Mouse (Mus musculus) testis, adult 2 months (tissue): Measurements from ENCODE around the gene Jag2. TPM values are rescaled to one million over a fixed set of nuclear protein-coding genes. Genes with fewer than 3 reads are reported as not detected.

ENCODE experiments used
- H3K27ac ChIP-seq: fragments of 200-500 bp; 2 replicates; pipeline ENCODE4 v1.5.1; 2012; ENCODE audit warnings: low read depth, low read length; ENCODE audit not compliant: control insufficient read depth, insufficient read depth
- H3K27me3 ChIP-seq: fragments of 200-500 bp; 2 replicates; pipeline ENCODE4 v1.6.1; 2012; ENCODE audit warnings: mild to moderate bottlenecking, low read length, moderate library complexity; ENCODE audit not compliant: control insufficient read depth, insufficient read depth
- H3K36me3 ChIP-seq: fragments of 200-500 bp; 2 replicates; pipeline ENCODE4 v1.6.1; 2012; ENCODE audit warnings: mild to moderate bottlenecking, low read length; ENCODE audit not compliant: control insufficient read depth, insufficient read depth
- H3K4me1 ChIP-seq: fragments of 200-500 bp; 2 replicates; pipeline ENCODE4 v1.6.1; 2012; ENCODE audit warnings: low read length; ENCODE audit not compliant: control insufficient read depth, insufficient read depth
- H3K4me3 ChIP-seq: fragments of 200-500 bp; 2 replicates; pipeline ENCODE4 v1.5.1; 2012; ENCODE audit warnings: low read depth, mild to moderate bottlenecking, low read length, moderate library complexity, mixed read lengths; ENCODE audit not compliant: control insufficient read depth
- CTCF ChIP-seq: fragments of 200-500 bp; IDR thresholded peaks from 2 replicates; pipeline ENCODE4 v1.5.1; 2012; ENCODE audit warnings: low read depth, mild to moderate bottlenecking, inconsistent platforms, low read length, moderate library complexity; ENCODE audit not compliant: control insufficient read depth, insufficient read depth, insufficient replicate concordance
- POLR2A ChIP-seq: fragments of 200-500 bp; IDR thresholded peaks from 2 replicates; pipeline ENCODE4 v1.6.1; 2012; ENCODE audit warnings: low read depth, mild to moderate bottlenecking, inconsistent platforms, low read length, moderate library complexity; ENCODE audit not compliant: control insufficient read depth
- polyA plus RNA-seq: library from polyadenylated mRNA; depleted of rRNA; stranded (reverse); fragments of >200 nt; gene quantifications from 2 replicates; pipeline ENCODE4 v1.2.3, GENCODE M21; 2012

Gene Jag2
- polyA plus RNA-seq, 1 experiment: 10.9 TPM

DNA sequence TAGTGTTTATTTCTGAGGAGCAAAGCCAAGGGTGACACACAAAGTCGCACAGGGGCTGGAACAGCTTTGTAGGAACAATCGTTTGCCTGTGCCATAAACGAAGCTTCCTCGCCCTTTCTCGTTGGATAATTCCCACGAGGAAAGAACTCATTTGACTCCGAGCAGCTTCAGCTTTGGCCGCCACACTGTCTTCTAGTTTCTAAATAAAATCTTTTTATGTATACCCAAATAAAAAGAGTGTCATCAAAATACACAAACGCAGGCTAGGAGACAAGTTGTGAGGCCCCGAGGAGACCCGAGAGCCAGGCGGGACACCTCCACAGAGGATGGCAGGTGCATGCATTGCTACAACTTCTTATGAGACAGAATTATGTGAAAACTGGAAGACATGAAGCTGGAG, 31.2 kb downstream of the Jag2 start:
- Histone ChIP-seq H3K36me3 (no peaks in the 10 kb centered on the region), H3K27ac (no peak overlapping the region), H3K4me1 (no peaks in the 10 kb centered on the region; the same call in 1 of the 2 replicates), H3K4me3 (no peak overlapping the region), H3K27me3 (no peaks in the 10 kb centered on the region)
- TF ChIP-seq POLR2A (no peak), CTCF (no peak)

GRCm38 (mm10) chr12:112897522-112898212, 31.9 kb downstream of the Jag2 start:
- Histone ChIP-seq H3K27ac (no peak overlapping the region), H3K36me3 (no peaks in the 10 kb centered on the region), H3K4me1 (no peaks in the 10 kb centered on the region; the same call in 1 of the 2 replicates), H3K27me3 (no peaks in the 10 kb centered on the region), H3K4me3 (no peak overlapping the region)
- TF ChIP-seq CTCF (no peak), POLR2A (no peak)

DNA sequence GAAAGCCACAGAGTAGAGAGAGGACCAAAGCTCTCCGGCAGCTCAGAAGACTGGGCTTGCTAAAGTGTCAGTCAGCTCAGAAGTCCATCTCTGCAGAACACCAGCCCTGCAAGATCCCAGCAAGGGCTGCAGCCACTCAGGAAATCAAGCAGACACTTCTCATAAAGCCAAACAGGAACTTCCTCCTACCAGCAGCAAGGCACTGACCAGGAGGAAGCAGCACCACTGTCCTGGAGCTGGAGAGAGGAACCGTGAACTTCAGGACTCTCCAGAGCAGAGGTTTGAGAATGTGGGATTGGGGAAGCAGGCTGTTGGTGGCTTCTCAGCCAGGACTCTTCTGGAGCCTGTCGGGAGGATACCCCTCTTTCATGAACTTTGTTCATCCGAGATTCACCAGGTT, 34.6 kb downstream of the Jag2 start:
- Histone ChIP-seq H3K4me1 (no peaks in the 10 kb centered on the region; the same call in 1 of the 2 replicates), H3K27me3 (no peaks in the 10 kb centered on the region), H3K4me3 (no peak overlapping the region), H3K27ac (no peak overlapping the region), H3K36me3 (no peaks in the 10 kb centered on the region)
- TF ChIP-seq CTCF: no peak
- TF ChIP-seq POLR2A: no peak

DNA sequence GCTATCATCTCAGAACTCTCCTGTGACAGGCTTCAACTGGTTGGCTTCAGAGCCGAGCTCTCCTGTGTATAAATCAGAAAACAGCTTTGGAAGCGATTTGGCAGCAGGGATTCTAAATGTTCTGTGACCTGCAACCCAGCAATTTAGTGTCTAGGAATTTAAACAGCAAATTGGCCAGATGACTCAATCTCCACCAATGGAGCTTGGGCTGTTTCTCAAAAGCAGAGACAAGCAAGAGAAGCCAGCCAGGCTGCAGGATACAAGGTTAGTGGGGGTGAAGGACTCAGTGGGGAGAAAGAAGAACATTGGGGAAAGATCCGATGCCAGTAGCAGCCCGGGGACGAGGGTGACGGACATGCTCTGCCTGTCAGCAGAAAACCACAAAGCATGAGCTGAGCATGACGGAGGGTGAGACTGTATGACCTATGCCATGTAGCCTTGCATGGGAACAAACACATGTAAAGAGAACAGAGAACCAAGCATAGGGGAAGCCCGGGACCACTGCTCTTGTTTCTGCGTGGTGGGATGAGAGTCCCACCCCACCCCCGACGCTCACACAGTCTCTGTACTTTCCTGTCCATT, 35.2 kb downstream of the Jag2 start:
- H3K36me3 ChIP-seq: no peaks in the 10 kb centered on the region
- no peak overlapping the region for H3K4me3 ChIP-seq
- H3K27me3 ChIP-seq: no peaks in the 10 kb centered on the region
- H3K27ac ChIP-seq: no peak overlapping the region
- no peaks in the 10 kb centered on the region; the same call in 1 of the 2 replicates for H3K4me1 ChIP-seq
- TF ChIP-seq CTCF (no peak), POLR2A (no peak)

DNA sequence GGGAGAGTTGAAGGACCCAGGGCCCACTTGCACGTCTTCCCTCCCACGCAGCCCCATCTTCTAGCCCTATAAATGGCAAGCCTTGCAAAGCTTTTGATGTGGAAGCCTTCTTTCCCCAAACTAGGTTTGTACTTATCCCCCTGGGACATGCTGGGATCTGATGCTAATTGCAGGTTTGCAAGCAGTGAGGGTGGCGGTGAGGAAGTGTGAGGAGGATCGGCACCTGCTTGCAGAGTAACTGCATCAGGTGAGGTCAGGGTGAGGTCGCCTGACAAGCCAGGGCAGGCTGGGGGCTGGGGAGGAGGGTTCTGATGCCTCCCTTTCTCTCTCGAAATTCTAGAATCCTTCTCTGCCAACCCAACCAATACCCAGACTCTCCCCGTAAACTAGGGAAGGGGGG, 44.1 kb downstream of the Jag2 start:
- H3K4me3 ChIP-seq: no peak overlapping the region
- H3K36me3 ChIP-seq: no peaks in the 10 kb centered on the region
- no peak overlapping the region for H3K27ac ChIP-seq
- H3K27me3 ChIP-seq: no peaks in the 10 kb centered on the region
- peaks cover 11% of the 10 kb centered on the region for H3K4me1 ChIP-seq
- TF ChIP-seq CTCF (no peak), POLR2A (no peak)

GRCm38 (mm10) chr12:112881301-112881815, 48.2 kb downstream of the Jag2 start:
- no peak overlapping the region for H3K27ac ChIP-seq
- peaks cover 2% of the 10 kb centered on the region; the same call in 1 of the 2 replicates for H3K27me3 ChIP-seq
- no peak overlapping the region for H3K4me3 ChIP-seq
- peaks cover 14% of the 10 kb centered on the region for H3K4me1 ChIP-seq
- H3K36me3 ChIP-seq: no peaks in the 10 kb centered on the region
- TF ChIP-seq POLR2A (no peak), CTCF (no peak)

DNA sequence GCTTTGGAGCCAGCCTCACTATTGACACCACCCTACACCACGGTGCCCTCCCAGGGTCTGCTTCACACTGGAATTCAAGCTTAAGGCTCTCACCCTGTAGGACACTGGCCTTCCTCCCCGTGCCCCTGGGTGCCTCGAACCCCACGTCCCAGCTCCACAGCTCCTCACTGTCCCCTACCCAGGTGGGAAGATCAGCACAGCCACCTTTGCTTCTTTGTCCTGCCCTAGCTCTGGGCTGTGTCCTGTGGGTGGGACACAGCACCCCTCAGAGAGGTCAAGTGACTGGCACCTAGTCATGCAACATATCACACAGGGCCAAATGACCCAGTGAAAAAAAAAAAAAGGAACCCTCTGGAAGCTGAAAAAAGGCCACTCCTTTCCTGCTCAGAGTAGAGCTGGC, 48.9 kb downstream of the Jag2 start:
- TF ChIP-seq CTCF: no peak
- Histone ChIP-seq H3K27me3 (peaks cover 2% of the 10 kb centered on the region; the same call in 1 of the 2 replicates), H3K4me3 (no peak overlapping the region), H3K36me3 (no peaks in the 10 kb centered on the region), H3K27ac (no peak overlapping the region), H3K4me1 (peaks cover 13% of the 10 kb centered on the region)
